Mouse (Mus musculus) stomach, postnatal 0 days (tissue): ENCODE measurements around the gene Kyat1.

Experiments
- CTCF ChIP-seq: IDR thresholded peaks from 2 replicates; pipeline ENCODE4 v1.5.1; 2016; ENCODE audit warnings: antibody characterized with exemption, low read depth, mild to moderate bottlenecking, moderate library complexity
- EP300 ChIP-seq: optimal IDR thresholded peaks from 2 replicates; pipeline ENCODE3; 2016; ENCODE audit warnings: antibody characterized with exemption

DNA sequence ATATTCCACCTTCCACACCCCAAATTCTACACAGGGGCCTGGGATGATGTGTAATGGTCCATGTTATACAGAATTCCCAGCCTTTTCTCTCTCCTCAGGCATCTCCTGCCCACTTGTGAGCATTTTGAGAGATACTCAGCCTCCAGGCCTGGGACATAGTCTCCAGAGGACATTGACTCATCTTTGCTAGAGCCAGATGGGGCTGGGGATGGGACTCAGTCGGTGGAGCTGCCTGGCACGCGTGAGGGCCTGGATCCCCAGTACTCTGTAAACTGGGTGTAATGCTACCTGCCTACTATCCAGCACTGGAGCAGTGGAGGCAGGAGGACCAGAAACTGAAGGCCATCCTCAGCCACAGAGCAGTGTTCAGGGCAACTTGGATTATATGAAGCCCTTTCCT, 43.5 kb upstream of the Kyat1 start:
- no peak for TF ChIP-seq EP300
- no peak for TF ChIP-seq CTCF
